Mouse (Mus musculus) adrenal gland, postnatal 14 days (tissue): Measurements from ENCODE around the gene Pkm. TPM values are rescaled to one million over a fixed set of nuclear protein-coding genes. Genes with fewer than 3 reads are reported as not detected.
A peak's percentile ranks its signal among the peaks of the same experiment; 100 is the strongest.

Source experiments
- DNase-seq: peaks from one replicate; pipeline ENCODE4 v3.0.0; 2021; ENCODE audit warnings: mixed read lengths
- total RNA-seq: library from RNA; stranded (reverse); gene quantifications from 2 replicates; pipeline ENCODE4 v1.2.3, GENCODE M21; 2021

The Pkm gene
- total RNA-seq, 1 experiment from 2014 or later: 658 TPM

DNA sequence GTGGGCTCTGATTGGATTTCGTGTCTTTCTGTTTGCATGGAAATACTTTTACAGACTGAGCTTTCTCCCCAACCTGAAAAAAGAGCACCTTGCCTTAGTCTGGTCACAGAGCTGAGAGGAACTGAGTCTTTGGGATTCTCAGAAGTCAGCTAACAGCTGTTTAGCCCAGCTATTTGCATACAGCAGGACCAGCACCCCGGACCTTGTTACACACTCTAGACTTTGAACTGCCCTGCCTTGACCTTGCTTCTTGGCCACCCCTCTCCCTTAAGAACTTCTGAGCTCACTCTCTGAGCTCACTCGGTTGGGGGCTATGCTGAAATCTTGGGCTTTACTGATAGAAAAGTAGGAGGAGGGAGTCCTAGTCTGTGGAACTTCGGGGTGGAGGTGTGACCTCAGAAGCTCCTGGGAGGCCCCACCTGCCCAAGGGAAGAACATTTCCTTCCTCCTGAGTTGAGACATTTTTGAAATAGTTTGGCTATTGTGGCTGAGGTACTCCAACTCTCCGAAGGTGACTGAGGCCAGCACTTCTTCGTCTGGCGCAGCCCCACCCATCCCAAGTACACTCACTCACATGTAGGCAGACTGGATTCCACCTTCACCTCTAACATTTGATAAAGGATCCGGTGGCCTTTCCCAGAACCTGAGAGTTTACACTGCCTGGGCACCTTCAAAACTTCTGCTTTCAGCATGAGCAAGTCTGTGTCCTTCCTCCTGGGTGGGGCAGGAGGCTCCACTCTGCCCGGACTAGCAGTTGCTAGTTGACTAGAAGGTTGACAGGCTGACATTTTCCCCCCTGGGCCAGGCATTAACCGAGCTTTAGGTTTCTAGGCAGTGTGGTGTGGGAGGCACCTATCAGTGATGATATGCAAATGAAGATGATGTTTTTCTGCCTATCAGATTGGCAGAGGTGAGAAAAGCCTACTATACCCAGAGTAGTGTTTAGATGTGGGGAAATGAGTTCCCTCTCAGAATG lies 51.0 kb downstream of the Pkm start:
- no peak for DNase-seq

DNA sequence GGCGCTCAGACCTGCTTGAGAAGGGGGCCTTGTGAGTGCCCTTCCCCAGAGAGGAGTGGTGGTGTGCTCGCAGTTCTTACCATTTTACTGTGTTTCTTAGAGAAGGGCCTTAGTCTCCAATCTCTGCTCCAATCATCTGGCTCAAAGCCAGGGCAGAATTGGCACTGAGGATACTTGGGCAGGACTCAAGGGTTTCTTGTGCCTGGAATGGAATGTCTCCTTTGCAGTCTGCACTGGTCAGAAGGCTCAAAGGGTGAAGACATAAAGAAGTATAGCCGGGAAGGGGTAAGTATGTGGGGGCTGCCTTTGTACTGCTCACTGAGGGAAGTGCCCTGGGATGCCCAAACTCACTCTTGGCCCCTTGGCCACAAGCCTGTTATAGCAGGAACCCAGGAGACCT lies 53.1 kb downstream of the Pkm start:
- DNase-seq: peak; percentile 58

DNA sequence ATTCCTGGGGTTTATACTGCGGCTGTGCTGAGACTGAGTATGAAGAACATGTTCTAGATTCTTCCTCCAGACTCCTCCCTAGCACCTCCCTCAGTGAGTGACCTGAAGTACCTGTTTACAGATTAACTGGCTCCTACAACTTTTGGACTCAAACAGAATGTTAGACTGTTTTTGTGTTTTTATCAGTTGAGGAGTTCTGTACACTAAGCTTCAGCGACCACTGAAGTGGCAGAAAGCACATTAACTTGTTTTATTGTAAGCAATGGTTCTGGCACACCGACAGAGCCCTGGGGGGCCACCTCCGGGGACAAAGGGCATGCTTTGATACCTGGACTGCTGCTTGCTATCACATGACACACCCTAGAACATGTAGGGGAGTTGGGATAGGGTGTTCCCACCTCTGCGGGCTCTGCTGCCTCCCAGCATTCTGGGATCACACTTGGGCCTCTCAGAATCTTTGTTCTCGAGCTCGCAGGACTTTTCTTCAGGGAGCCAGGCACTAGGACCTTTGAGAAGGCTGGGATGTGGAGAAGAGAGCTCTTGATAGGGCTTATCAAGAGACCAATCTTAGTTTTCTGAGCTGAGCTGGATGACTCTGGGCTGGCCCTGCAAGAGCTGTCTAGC lies 60.2 kb downstream of the Pkm start:
- DNase-seq: no peak

DNA sequence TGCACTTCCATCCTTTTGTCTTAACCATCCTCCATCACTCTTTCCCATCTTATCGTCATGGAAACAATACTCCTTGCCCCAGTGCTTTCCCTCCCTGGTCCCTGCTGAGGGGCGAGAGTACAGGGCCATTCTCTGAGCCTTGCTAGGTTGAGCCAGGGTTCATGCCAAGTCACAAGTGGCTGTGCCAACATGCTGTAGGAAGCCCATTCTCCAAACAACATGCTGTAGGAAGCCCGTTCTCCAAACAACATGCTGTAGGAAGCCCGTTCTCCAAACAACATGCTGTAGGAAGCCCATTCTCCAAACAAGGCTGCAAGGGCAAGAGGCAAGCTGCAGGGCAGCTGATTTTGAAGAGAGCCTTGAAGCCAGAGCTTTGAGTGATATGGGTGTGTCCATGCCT lies 62.1 kb downstream of the Pkm start:
- no peak for DNase-seq

DNA sequence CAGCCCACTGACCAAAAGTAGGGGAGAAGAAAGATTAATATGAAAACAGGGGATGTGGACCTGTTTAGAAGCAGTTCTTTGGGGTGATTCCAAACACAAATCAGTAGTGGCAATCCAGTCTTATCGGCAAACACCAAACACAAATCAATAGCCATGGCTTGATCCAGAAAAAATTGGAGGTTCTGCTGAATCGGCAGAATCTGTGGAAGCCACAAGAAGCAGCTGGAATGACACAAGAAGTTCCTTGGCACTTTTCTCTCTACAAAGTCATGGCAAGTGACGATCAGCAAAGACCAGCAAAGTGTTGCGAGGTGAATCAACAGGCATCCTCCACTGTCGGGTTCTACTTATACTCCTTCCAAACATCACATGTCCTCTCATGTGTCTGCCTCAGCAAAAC lies 65.0 kb downstream of the Pkm start:
- DNase-seq: no peak

DNA sequence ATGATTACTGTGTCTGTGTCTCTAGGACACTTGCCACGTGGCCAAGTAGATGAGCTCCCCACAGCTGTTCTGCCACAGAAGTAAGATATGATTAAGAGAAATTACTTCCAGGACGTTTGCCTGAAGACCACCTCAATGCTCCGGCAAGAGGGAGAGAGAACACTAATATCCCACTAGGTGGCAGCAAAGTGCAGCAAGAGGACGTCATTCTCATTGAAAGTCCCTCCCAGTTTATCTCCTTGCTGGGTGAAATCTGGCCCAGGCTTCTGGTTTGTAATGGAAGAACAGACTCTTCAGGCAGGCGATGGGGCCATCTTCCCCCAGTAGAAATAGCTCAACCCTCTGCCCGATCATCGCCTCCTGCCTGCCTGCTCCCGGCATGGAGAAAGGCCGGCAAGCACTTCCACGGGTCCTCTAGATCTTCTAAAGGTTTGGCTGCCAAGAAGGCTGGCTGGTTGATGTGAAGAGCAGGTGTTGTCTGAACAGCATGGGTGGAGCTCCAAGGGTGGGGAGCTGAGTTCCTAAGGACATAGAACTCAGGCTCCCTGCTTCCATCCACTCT lies 67.0 kb downstream of the Pkm start:
- DNase-seq: peak; percentile 81

DNA sequence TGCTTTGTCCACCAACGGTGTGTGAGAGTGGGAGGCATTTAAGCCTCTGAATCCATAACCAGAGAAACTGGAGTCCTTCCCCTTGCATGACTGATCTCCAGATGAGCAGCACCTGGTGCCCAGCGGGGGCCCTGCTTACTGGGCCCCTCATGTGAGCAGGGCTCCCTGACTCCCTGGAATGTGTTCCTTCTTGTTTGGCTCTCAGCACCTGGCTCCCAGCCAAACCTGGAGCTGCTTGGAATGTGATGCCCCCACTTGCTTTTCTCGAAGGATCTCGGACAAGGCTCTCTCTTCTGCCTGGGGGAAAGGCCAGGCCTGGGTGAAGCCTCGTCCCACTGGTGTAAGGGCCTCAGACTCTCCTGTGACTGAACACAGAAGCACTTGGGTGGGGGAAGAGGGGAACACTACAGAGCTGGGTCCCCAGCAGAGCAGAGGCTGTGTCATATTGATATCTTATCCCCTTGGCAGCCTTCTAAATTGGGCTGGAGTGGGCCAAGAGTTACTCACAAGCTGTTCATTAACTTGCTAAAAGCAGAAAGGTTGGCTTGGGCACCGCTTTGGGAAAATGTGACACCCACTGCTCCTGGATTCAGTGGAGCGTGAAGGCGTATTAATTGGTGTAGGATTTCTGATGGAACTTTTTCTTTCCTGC lies 67.7 kb downstream of the Pkm start:
- DNase-seq: no peak

DNA sequence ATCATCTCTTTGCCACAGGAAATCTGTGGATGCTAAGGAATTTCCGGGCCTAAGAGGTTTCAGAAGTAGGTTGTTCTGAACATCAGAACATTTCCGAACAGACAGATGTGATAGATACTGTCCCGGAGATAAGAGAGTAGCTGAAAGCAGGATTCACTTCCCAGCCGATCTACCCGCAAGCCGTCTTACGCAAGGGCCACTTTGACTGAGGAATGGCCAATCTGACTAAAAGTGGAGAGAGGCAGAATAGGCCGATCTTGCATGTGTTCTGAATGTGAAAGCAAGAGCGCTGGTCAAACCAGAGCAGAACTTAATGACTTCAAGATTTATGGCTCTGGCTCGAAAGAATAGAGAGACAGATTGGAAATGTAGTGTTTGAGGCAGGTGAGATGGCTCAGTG lies 69.3 kb downstream of the Pkm start:
- DNase-seq: no peak

DNA sequence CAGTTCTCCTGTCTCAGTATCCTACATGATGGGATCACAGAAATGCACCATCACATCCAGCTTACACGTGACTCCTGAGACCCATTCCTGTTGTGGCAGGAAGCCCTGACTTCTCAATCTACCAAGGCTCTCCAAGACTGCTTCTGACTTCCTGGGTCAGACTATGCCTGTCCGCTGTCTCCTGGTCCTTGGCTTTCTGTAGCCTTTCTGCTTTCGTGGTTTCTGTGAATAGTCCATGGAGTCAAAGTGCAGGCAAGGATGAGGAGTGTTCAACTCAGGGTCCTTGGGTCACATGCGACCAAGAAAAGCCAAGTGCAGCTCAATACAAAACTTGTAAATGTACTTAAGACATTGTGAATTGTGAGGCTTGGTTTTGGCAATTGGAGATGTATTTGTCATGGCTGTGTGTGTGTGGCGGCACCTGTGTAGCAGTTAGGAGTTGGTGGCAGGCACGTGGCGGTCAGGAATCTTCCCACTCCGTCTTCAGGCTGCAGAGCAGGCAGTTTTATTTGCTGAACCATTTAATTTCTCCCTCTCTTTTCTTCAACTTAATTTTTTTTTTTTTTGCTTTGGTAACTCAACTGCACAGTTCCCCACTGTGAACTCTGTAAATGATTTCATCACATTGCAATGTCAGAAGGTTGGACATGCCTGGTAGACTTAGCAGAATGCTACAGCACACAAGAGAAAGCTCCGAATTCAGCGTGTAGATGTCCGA lies 71.6 kb downstream of the Pkm start:
- no peak for DNase-seq

Other genes with a start within 250 kb of the Pkm start
- 94.2 and 107 TPM in 2 replicates for gene Arih1, start 169.8 kb upstream of the Pkm start, total RNA-seq
- 81.3 and 83.2 TPM in 2 replicates for gene Hexa, start 116.8 kb upstream of the Pkm start, total RNA-seq
- gene Tmem202, start 116.5 kb upstream of the Pkm start, total RNA-seq: 0.82 and 1.7 TPM in 2 replicates
- gene Celf6, start 78.5 kb upstream of the Pkm start, total RNA-seq: 4.3 and 6.9 TPM in 2 replicates
- gene Parp6, start 39.1 kb upstream of the Pkm start, total RNA-seq: 30.2 and 37.3 TPM in 2 replicates
- 0.26 and 0.52 TPM in 2 replicates for gene Gramd2, start 23.8 kb downstream of the Pkm start, total RNA-seq
- 5.5 and 6.6 TPM in 2 replicates for gene Senp8, start 94.3 kb downstream of the Pkm start, total RNA-seq
- 14.1 and 18.9 TPM in 2 replicates for gene Myo9a, start 94.5 kb downstream of the Pkm start, total RNA-seq